Mouse (Mus musculus) gastrocnemius, postnatal 4 days (tissue): ENCODE measurements around the gene Cyba. TPM values are rescaled to one million over a fixed set of nuclear protein-coding genes. Genes with fewer than 3 reads are reported as not detected.

Experiments
- microRNA-seq: library from miRNA; unstranded; fragments of <30 nt; microRNA quantifications from one replicate; pipeline ENCODE4 v1.2.0, GENCODE M21; 2021
- total RNA-seq, 2 experiments: library from RNA; stranded (reverse); gene quantifications; 2 replicates each; pipeline ENCODE4 v1.2.3; 2021

The Cyba gene
- total RNA-seq, 2 experiments from 2014 or later, result 51.7 to 64.2 TPM

Small RNAs within 50 kb of the gene (microRNA-seq; reads per million reads assigned to microRNA genes)
- gene Gm24366, result not detected

Other genes with a start within 250 kb of the Cyba start
- gene Zfpm1, start 150.8 kb downstream of the Cyba start, total RNA-seq, result 10 to 100 TPM; 10.6 to 13.6 TPM
- gene Trhr2, start 72.2 kb downstream of the Cyba start, total RNA-seq, result not detected
- 10 to 100 TPM; 37.2 to 42.8 TPM for gene Zc3h18, start 56.3 kb downstream of the Cyba start, total RNA-seq
- gene Il17c, start 10.9 kb downstream of the Cyba start, total RNA-seq, result not detected
- 10 to 100 TPM; 14.7 to 18.4 TPM for gene Mvd, start 10.5 kb upstream of the Cyba start, total RNA-seq
- 1 to 10 TPM; 4.9 to 7.7 TPM for gene Snai3, start 27.8 kb upstream of the Cyba start, total RNA-seq
- 10 to 100 TPM; 36.9 to 40.1 TPM for gene Rnf166, start 43.1 kb upstream of the Cyba start, total RNA-seq
- gene Ctu2, start 43.2 kb upstream of the Cyba start, total RNA-seq, result 10 to 100 TPM; 18.3 to 18.9 TPM
- gene Piezo1, start 118.4 kb upstream of the Cyba start, total RNA-seq, result 10 to 100 TPM; 51.5 to 54.6 TPM
- gene Cdt1, start 135.1 kb upstream of the Cyba start, total RNA-seq, result 10 to 100 TPM; 14.7 to 17.1 TPM
- 10 to 100 TPM; 37.0 to 40.0 TPM for gene Aprt, start 144.0 kb upstream of the Cyba start, total RNA-seq
- gene Galns, start 178.5 kb upstream of the Cyba start, total RNA-seq, result 10 to 100 TPM in 1 of 2 experiments, 1 to 10 TPM in 1; 9.7 to 10.3 TPM
- 10 to 100 TPM; 45.6 to 49.6 TPM for gene Trappc2l, start 178.7 kb upstream of the Cyba start, total RNA-seq
- gene Pabpn1l, start 189.8 kb upstream of the Cyba start, total RNA-seq, result not detected